Mouse (Mus musculus) right cerebral cortex, adult 2 months (tissue): ENCODE measurements around the gene Tmppe.

Experiments
- DNase-seq, 2 experiments: peaks; one replicate each; pipeline ENCODE4 v3.0.0; 2021 to 2022; ENCODE audit warnings: low spot score in 2 of 2

Tmppe gene

DNA sequence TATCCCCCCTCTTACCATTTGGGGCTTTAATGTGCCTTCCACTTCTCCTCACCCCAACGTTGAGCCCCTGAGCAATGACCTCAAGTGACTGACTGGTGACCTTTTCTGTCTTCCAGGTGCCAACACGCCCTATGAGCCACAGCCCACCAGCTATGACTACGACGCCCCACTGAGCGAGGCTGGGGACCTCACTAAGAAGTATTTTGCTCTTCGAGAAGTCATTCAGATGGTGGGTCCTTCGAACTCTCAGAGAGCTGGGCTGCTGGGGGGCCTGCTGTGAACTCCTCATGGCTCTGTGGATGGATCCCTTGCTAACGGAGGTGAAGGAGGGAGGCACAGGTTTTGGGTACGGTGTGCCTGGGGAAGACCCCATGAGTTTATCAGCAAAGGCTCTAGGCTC, 42.0 kb downstream of the Tmppe start:
- DNase-seq, result no peak

DNA sequence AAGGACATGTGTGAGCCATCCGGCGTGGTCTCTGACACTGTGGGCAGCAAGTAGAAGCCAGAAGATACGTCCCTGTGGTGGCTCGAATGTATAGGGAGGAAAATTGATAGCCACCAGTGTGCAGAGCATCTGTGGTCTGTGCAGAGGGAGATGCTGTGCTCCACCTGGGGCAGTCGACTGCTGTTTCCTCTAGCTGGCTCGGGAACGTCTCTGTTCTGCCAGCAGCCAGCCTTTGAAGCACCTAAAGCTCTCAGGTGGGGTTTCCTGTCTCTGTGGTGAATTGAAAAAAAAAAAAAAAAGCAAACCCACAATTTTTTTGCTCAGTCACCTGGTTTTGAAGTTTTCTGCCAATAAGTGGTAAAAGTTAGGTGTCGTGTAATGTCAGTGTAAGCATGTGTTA, 42.4 kb downstream of the Tmppe start:
- no peak for DNase-seq

DNA sequence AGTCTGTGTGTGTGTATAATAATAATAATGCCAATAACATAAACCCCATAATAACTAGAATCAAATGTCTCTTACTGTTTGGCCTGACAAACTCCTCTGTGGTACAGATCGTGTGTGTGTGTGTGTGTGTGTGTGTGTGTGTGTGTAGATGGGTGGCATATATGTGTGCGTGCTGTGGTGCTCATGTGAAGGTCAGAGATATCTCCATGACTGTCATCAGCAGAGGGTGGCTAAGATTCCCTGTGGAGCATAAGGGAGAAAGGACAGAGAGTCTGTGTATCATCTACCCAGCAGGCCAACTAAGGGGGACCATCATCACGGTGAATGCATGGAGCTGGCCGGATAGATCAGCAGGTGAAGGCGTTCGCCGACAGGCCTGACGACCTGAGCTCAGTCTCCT, 46.0 kb downstream of the Tmppe start:
- no peak for DNase-seq

DNA sequence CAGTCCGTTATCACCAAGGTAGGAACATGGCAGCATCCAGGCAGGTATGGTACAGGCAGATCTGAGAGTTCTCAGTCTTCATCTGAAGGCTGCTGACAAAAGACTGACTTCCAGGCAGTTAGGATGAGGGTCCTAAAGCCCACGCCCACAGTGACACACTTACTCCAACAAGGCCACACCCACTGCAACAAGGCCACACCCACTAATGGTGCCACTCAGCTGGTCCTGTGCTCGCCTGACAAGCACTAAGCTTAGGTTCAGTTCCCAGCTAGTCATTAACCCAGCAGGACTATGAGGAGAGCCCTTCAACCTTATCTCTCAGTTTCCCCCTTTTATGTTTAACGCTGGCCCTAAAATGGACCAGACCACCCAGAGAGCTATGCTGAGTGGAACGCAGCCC, 47.8 kb downstream of the Tmppe start:
- DNase-seq, result no peak

DNA sequence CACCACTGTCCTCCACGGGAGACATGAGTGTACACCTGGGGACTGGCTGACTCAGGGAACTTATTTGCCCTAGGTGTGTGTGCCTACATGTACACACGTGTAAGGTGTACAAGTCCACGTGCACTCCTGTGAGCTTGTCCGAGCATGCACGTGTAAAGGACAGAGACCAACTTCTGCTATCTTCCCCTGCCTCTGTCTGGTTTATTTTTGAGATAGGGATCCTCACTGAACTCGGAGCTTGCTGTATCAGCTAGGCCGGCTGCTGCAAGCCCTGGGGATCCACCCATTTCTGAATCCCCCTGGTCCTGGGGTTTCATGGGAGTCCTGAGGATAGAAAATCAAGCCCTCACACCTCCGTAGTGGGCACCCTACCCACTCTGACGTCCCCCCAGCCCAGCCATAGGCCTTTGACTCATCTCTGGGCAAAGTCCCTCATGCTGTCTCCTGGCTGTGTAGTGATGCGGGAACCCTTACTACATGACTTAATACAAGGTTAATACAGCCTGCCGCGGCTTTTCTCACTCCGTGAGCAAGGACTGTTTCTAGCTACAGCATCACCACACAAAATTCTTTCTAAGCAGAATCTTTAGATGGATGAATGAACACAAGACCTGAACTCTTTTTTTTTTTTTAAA, 48.3 kb downstream of the Tmppe start:
- DNase-seq, result no peak

DNA sequence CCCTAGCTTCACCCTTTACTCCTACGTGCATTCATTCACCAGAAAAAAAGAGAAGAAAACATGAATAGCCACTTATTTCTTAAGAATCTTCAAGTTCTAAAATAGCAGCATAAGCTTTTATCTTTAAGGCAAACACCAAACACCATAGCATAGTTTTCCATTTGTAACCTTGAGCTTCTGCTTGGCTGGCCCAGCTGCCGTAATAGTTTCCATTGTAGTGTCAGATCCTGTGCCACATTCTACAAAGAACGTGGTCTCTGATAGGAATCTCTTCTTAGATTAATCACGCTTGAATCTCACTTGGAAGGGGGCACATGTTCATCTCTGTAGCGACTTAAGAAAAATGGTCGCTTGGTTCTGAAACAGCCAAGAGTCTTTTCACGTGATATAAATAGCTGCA, 50.7 kb downstream of the Tmppe start:
- DNase-seq, result no peak

DNA sequence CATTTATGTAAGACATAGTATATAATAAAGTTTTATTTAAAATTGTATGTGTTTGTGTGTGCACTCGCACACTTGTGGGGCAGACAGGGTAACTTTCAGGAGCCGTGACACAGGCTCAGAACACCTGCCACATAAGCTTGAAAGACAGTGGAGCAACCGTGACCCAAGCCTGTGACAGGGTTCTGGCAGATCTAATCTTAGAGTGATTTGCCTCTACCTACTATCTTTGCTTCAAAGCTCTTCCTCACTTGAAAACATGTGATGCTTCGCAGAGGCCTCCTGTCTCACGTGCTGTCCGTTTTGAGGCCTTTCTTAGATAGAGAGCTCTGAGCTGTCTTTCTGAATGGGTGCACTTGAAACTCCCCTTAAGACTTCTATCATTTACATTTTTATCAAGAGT, 51.5 kb downstream of the Tmppe start:
- DNase-seq, result no peak

DNA sequence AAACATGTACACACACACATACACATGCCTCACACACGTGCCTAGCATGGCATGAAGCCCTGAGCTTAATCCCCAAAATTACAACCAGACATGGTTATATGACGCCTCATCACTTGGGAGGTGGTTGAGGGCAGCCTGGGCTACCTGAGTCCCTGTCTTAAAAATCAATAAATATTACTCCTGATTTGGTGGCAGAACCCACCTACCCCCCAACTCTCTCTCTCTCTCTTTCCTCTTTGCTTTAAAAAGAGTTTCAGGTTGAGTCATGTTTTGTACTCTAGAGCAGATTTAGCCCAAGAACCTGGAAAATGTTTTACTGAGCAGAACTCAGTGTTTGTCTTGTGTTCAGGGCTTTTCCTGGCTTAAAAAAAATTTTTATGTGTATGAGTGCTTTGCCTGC, 54.5 kb downstream of the Tmppe start:
- DNase-seq, result no peak
